In genomic region chr8:54185927-54186326, GRCm38 (mm10) we compare ENCODE assay signal across 24 mouse cellular contexts.
DNase-seq lines count a peak whose midpoint lies in the region; ATAC-seq lines count a peak whose summit lies in the region.
"Had no signal": no experiment of that assay in that cellular context is flagged by ENCODE, and none has a peak within 500 bp of the region (broad histone marks: within the 10 kb centered on the region; RNA-seq: fewer than 3 reads in every experiment).

No protein-coding gene starts in this region.

- DNase-seq in cerebellum, postnatal 10 days = peak; percentile 33 to 41
- DNase-seq in cerebellum, postnatal 25 days = no peak
- no peak for DNase-seq in kidney, postnatal 25 days
- DNase-seq in left cerebral cortex, postnatal 4 days = peak; percentile 10
- DNase-seq in left cerebral cortex, postnatal 36 days (ENCODE audit: low spot score in 2 of 2) = no peak
- DNase-seq in brain, adult 2 months (ENCODE audit: low read depth, low spot score) = peak; percentile 11
- no peak for DNase-seq in gastrocnemius, postnatal 14 days
- DNase-seq: adrenal gland, adult 8-10 months; adrenal gland, postnatal 25 days; cerebellum, adult 11 months; cerebellum, adult 2 months; cerebellum, adult 9-11 months; gastrocnemius, postnatal 36 days; heart, adult 2 months; heart, postnatal 14 days; heart, postnatal 4 days had no signal

- H3K4me2 ChIP-seq in kidney, embryonic 14.5 days (replicated peaks; ENCODE audit: low read depth, low read length) = no peak overlapping the region
- H3K4me2 ChIP-seq: heart, embryonic 13.5 days; hindbrain, embryonic 12.5 days; hindbrain, embryonic 15.5 days had no signal

- H3K27ac ChIP-seq in kidney, embryonic 14.5 days (ENCODE audit: low read depth, low read length) = no peak overlapping the region
- H3K27ac ChIP-seq: forebrain, embryonic 10.5 days; heart, adult 2 months; heart, embryonic 10.5 days; heart, embryonic 13.5 days; hindbrain, embryonic 12.5 days; hindbrain, embryonic 15.5 days had no signal

- intact Hi-C loops in left cerebral cortex, postnatal 4 days (cut with DNase I) = no loop called here
- intact Hi-C loops in left cerebral cortex, postnatal 36 days (cut with DNase I) = no loop called here
- intact Hi-C loops in gastrocnemius, postnatal 14 days (cut with DNase I; ENCODE audit: low total_unique reads) = no loop called here

- H3K36me3 ChIP-seq in kidney, embryonic 14.5 days (ENCODE audit: control insufficient read depth, insufficient read depth, low read length) = no peaks in the 10 kb centered on the region; the same call in 1 of the 2 replicates
- H3K36me3 ChIP-seq: hindbrain, embryonic 12.5 days had no signal

- no peaks in the 10 kb centered on the region for H3K27me3 ChIP-seq in kidney, embryonic 14.5 days (ENCODE audit: control insufficient read depth, insufficient read depth, low read length)
- H3K27me3 ChIP-seq: heart, embryonic 13.5 days; hindbrain, embryonic 12.5 days; hindbrain, embryonic 15.5 days had no signal

- WGBS in kidney, embryonic 14.5 days = 86% methylated on average over 6 of the region's 6 CpGs

- no peaks in the 10 kb centered on the region for H3K4me1 ChIP-seq in kidney, embryonic 14.5 days (ENCODE audit: control insufficient read depth, insufficient read depth, low read length)
- H3K4me1 ChIP-seq: forebrain, embryonic 10.5 days; heart, embryonic 10.5 days; heart, embryonic 13.5 days; hindbrain, embryonic 12.5 days; hindbrain, embryonic 15.5 days had no signal

- ATAC-seq in kidney, embryonic 14.5 days (ENCODE audit: low FRiP score, low TSS enrichment) = peak; percentile 85; the same call in 1 of the 2 replicates
- ATAC-seq: activated CD4-positive, CD25-positive, alpha-beta regulatory T cell, adult 4 months; forebrain, embryonic 14.5 days had no signal

- H3K9ac ChIP-seq in kidney, embryonic 14.5 days (ENCODE audit: low read depth, low read length) = no peak overlapping the region
- H3K9ac ChIP-seq: heart, embryonic 13.5 days; hindbrain, embryonic 12.5 days; hindbrain, embryonic 15.5 days had no signal

- no peak overlapping the region for H3K4me3 ChIP-seq in kidney, embryonic 14.5 days (ENCODE audit: low read length)
- H3K4me3 ChIP-seq: forebrain, embryonic 10.5 days; heart, adult 2 months; heart, embryonic 10.5 days; heart, embryonic 13.5 days; hindbrain, embryonic 12.5 days; hindbrain, embryonic 15.5 days had no signal

- H3K9me3 ChIP-seq in kidney, embryonic 14.5 days (ENCODE audit: control insufficient read depth, low read length) = no peaks in the 10 kb centered on the region
- H3K9me3 ChIP-seq: forebrain, embryonic 10.5 days; heart, embryonic 10.5 days; heart, embryonic 13.5 days; hindbrain, embryonic 12.5 days; hindbrain, embryonic 15.5 days had no signal

Comparison
In these comparisons a context has a peak if more than half of its experiments do, and no peak if none do; other contexts are left out.
1. DNase-seq: peak in cerebellum, postnatal 10 days (2 of 2), left cerebral cortex, postnatal 4 days (single experiment) and brain, adult 2 months (single experiment); none in cerebellum, postnatal 25 days (0 of 2), kidney, postnatal 25 days (0 of 2), left cerebral cortex, postnatal 36 days (0 of 2) and gastrocnemius, postnatal 14 days (single experiment).